Mouse (Mus musculus) CH12.LX (cell line): ENCODE results near the gene Grwd1. TPM values are rescaled to one million over a fixed set of nuclear protein-coding genes. Genes with fewer than 3 reads are reported as not detected.

ENCODE experiments used
- DNase-seq: peaks from one replicate; pipeline ENCODE4 v3.0.0-alpha.2; 2013; ENCODE audit errors: extremely low read depth
- H3K27ac ChIP-seq: 2 replicates; pipeline ENCODE4 v1.5.1; 2012; ENCODE audit warnings: low read depth, mild to moderate bottlenecking, control low read depth, moderate library complexity; ENCODE audit not compliant: insufficient read depth
- H3K27me3 ChIP-seq: replicated peaks from 2 replicates; pipeline ENCODE3; 2012; ENCODE audit warnings: inconsistent platforms
- H3K36me3 ChIP-seq, 2 experiments: replicated peaks in 1 of 2; 2 replicates each; pipeline versions ENCODE3 to v1.6.1; 2012; ENCODE audit warnings: inconsistent platforms in 1 of 2, low read length in 1 of 2, mild to moderate bottlenecking in 1 of 2, mixed read lengths in 1 of 2, moderate library complexity in 1 of 2; ENCODE audit not compliant: control insufficient read depth in 1 of 2, insufficient read depth in 1 of 2
- H3K4me1 ChIP-seq, 2 experiments: 2 replicates each; pipeline ENCODE4 v1.6.1; 2012; ENCODE audit warnings: inconsistent platforms in 1 of 2, moderate library complexity in 1 of 2; ENCODE audit not compliant: insufficient read depth in 2 of 2, control insufficient read depth in 1 of 2
- H3K4me2 ChIP-seq: 2 replicates; pipeline ENCODE4 v1.6.1; 2012; ENCODE audit warnings: low read depth, mild to moderate bottlenecking, control low read depth; ENCODE audit not compliant: poor library complexity, insufficient read depth, severe bottlenecking
- H3K4me3 ChIP-seq, 3 experiments: fragments of 150-350 bp in 1 of 3; sonication (generic) in 1 of 3; replicated peaks in 1 of 3; 2 replicates each; pipeline versions ENCODE3 to v1.5.1; 2011 to 2012; ENCODE audit warnings: low read depth in 2 of 3, low read length in 2 of 3, mild to moderate bottlenecking in 2 of 3, moderate library complexity in 2 of 3, control low read depth in 1 of 3, improper control_type of control experiment in 1 of 3, inconsistent platforms in 1 of 3, mixed read lengths in 1 of 3; ENCODE audit not compliant: poor library complexity in 1 of 3
- H3K79me2 ChIP-seq: replicated peaks from 2 replicates; pipeline ENCODE4 v1.6.1; 2012; ENCODE audit warnings: mild to moderate bottlenecking, moderate library complexity; ENCODE audit not compliant: control insufficient read depth, poor library complexity, insufficient read depth, severe bottlenecking; ENCODE audit errors: extremely low read depth
- H3K9ac ChIP-seq: 2 replicates; pipeline ENCODE4 v1.6.1; 2012; ENCODE audit warnings: low read depth, mild to moderate bottlenecking, control low read depth, moderate library complexity; ENCODE audit not compliant: insufficient read depth
- H3K9me3 ChIP-seq: replicated peaks from 2 replicates; pipeline ENCODE3; 2012; ENCODE audit warnings: low read length, inconsistent platforms, mixed read lengths
- CTCF ChIP-seq, 2 experiments: IDR thresholded peaks in 1 of 2; conservative IDR thresholded peaks in 1 of 2; 2 replicates each; pipeline ENCODE4 v1.5.1; 2011 to 2012; ENCODE audit warnings: low read depth in 2 of 2, low read length in 2 of 2, improper control_type of control experiment in 1 of 2, inconsistent platforms in 1 of 2, mild to moderate bottlenecking in 1 of 2, moderate library complexity in 1 of 2
- NELFE ChIP-seq: IDR thresholded peaks from 2 replicates; pipeline ENCODE4 v1.6.1; 2011; ENCODE audit warnings: low read depth, low read length, improper control_type of control experiment
- TCF12 ChIP-seq: IDR thresholded peaks from 2 replicates; pipeline ENCODE4 v1.6.1; 2014; ENCODE audit warnings: low read depth, mild to moderate bottlenecking, inconsistent platforms, low read length, improper control_type of control experiment
- USF1 ChIP-seq: IDR thresholded peaks from 2 replicates; pipeline ENCODE4 v1.6.1; 2014; ENCODE audit warnings: low read depth, mild to moderate bottlenecking, inconsistent platforms, low read length, improper control_type of control experiment
- dilution Hi-C: fragments of 300-500 bp; cut with MboI; formaldehyde crosslinking; loops from 2 replicates; pipeline ENCODE4 v1.14.3; 2020; ENCODE audit warnings: low sequenced_read_pairs; ENCODE audit not compliant: extremely low pct_unique_long_range_greater_than_20kb, extremely low pct_ligation_motif_present
- in situ Hi-C: fragments of 300-500 bp; cut with MboI; formaldehyde crosslinking; loops from 3 replicates; pipeline ENCODE4 v1.14.3; 2019; ENCODE audit warnings: low sequenced_read_pairs, low pct_ligation_motif_present, low pct_unique_long_range_greater_than_20kb, mixed read lengths
- polyA plus RNA-seq: library from polyadenylated mRNA; unstranded; fragments of >175 nt; gene quantifications from 2 replicates; pipeline ENCODE4 v1.2.1, GENCODE M21; 2012; ENCODE audit warnings: low read depth; ENCODE audit not compliant: insufficient read length
- total RNA-seq, 2 experiments: library from RNA; depleted of rRNA; stranded (reverse); fragments of 300-350 nt in 1 of 2; fragments of >200 nt in 1 of 2; gene quantifications; 2 replicates each; pipeline ENCODE4 v1.2.3; 2012 to 2014

Grwd1 gene
- total and polyA plus RNA-seq, 3 experiments: 83.0 to 108 (median 88.1) TPM

GRCm38 (mm10) chr7:45775237-45775636 is 55.5 kb downstream of the Grwd1 start:
- Histone ChIP-seq H3K9me3 (no peaks in the 10 kb centered on the region), H3K27ac (no peak overlapping the region), H3K4me2 (no peak overlapping the region), H3K36me3 (no peaks in the 10 kb centered on the region), H3K4me3 (no peak overlapping the region), H3K9ac (no peak overlapping the region), H3K79me2 (no peaks in the 10 kb centered on the region), H3K27me3 (peaks cover 43% of the 10 kb centered on the region), H3K4me1 (peaks cover 11 to 20% of the 10 kb centered on the region in 2 experiments; a peak in 3 of 4 replicates)
- dilution Hi-C loops (no loop called here), in situ Hi-C loops (no loop called here)
- DNase-seq: no peak
- TF ChIP-seq USF1 (no peak), TCF12 (no peak), CTCF (conservative IDR thresholded peaks at IDR 0.05 in 1 of 2, IDR thresholded peaks at IDR 0.05 in 1 of 2; ENCODE audit: low read depth in 2 of 2, low read length in 2 of 2) (no peak), NELFE (no peak)

Other genes starting within 250 kb of the Grwd1 start
Only the 20 nearest of the 26 such genes appear.
- gene Mamstr, start 191.0 kb downstream of the Grwd1 start, total RNA-seq (2012; rRNA removed): 0.04 and 0.17 TPM in 2 replicates
- not detected in 2 replicates for gene Mamstr, start 191.0 kb downstream of the Grwd1 start, total RNA-seq (2014; rRNA removed)
- gene Mamstr, start 191.0 kb downstream of the Grwd1 start, polyA plus RNA-seq: 0.16 and 0.31 TPM in 2 replicates
- not detected in 2 replicates for gene Fut2, start 164.6 kb downstream of the Grwd1 start, total RNA-seq (2012; rRNA removed)
- not detected in 2 replicates for gene Fut2, start 164.6 kb downstream of the Grwd1 start, total RNA-seq (2014; rRNA removed)
- gene Fut2, start 164.6 kb downstream of the Grwd1 start, polyA plus RNA-seq: not detected in 2 replicates
- gene Ntn5, start 146.9 kb downstream of the Grwd1 start, total RNA-seq (2012; rRNA removed): 0.08 TPM in 1 of 2 replicates, not detected in the other
- gene Ntn5, start 146.9 kb downstream of the Grwd1 start, total RNA-seq (2014; rRNA removed): not detected in 2 replicates
- 0.57 and 0.63 TPM in 2 replicates for gene Ntn5, start 146.9 kb downstream of the Grwd1 start, polyA plus RNA-seq
- gene Sec1, start 136.5 kb downstream of the Grwd1 start, total RNA-seq (2012; rRNA removed): 0.04 and 0.08 TPM in 2 replicates
- 0.18 and 0.26 TPM in 2 replicates for gene Sec1, start 136.5 kb downstream of the Grwd1 start, total RNA-seq (2014; rRNA removed)
- gene Sec1, start 136.5 kb downstream of the Grwd1 start, polyA plus RNA-seq: 0.33 and 0.46 TPM in 2 replicates
- gene Car11, start 131.1 kb downstream of the Grwd1 start, total RNA-seq (2012; rRNA removed): 0.25 TPM in 1 of 2 replicates, not detected in the other
- gene Car11, start 131.1 kb downstream of the Grwd1 start, total RNA-seq (2014; rRNA removed): not detected in 2 replicates
- gene Car11, start 131.1 kb downstream of the Grwd1 start, polyA plus RNA-seq: 0.61 TPM in 1 of 2 replicates, not detected in the other
- gene Dbp, start 125.9 kb downstream of the Grwd1 start, total RNA-seq (2012; rRNA removed): 7.9 and 8.5 TPM in 2 replicates
- gene Dbp, start 125.9 kb downstream of the Grwd1 start, total RNA-seq (2014; rRNA removed): 11.0 and 12.4 TPM in 2 replicates
- 7.2 and 10.4 TPM in 2 replicates for gene Dbp, start 125.9 kb downstream of the Grwd1 start, polyA plus RNA-seq
- gene Rpl18, start 115.5 kb downstream of the Grwd1 start, total RNA-seq (2012; rRNA removed): 3,614 and 3,766 TPM in 2 replicates
- 3,153 and 3,204 TPM in 2 replicates for gene Rpl18, start 115.5 kb downstream of the Grwd1 start, total RNA-seq (2014; rRNA removed)
- 2,393 and 2,438 TPM in 2 replicates for gene Rpl18, start 115.5 kb downstream of the Grwd1 start, polyA plus RNA-seq
- gene Sphk2, start 112.9 kb downstream of the Grwd1 start, total RNA-seq (2012; rRNA removed): 16.6 and 19.2 TPM in 2 replicates
- gene Sphk2, start 112.9 kb downstream of the Grwd1 start, total RNA-seq (2014; rRNA removed): 7.3 and 9.4 TPM in 2 replicates
- gene Sphk2, start 112.9 kb downstream of the Grwd1 start, polyA plus RNA-seq: 21.8 and 22.4 TPM in 2 replicates
- gene Fam83e, start 109.7 kb downstream of the Grwd1 start, total RNA-seq (2012; rRNA removed): 1.3 and 1.4 TPM in 2 replicates
- 0.13 and 0.39 TPM in 2 replicates for gene Fam83e, start 109.7 kb downstream of the Grwd1 start, total RNA-seq (2014; rRNA removed)
- 0.40 and 0.74 TPM in 2 replicates for gene Fam83e, start 109.7 kb downstream of the Grwd1 start, polyA plus RNA-seq
- gene Spaca4, start 105.1 kb downstream of the Grwd1 start, total RNA-seq (2012; rRNA removed): 0.21 TPM in 1 of 2 replicates, not detected in the other
- gene Spaca4, start 105.1 kb downstream of the Grwd1 start, total RNA-seq (2014; rRNA removed): not detected in 2 replicates
- 0.35 TPM in 1 of 2 replicates, not detected in the other for gene Spaca4, start 105.1 kb downstream of the Grwd1 start, polyA plus RNA-seq
- gene Lmtk3, start 47.2 kb downstream of the Grwd1 start, total RNA-seq (2012; rRNA removed): 0.30 and 0.46 TPM in 2 replicates
- gene Lmtk3, start 47.2 kb downstream of the Grwd1 start, total RNA-seq (2014; rRNA removed): 0.19 TPM in 1 of 2 replicates, not detected in the other
- gene Lmtk3, start 47.2 kb downstream of the Grwd1 start, polyA plus RNA-seq: 0.18 and 0.34 TPM in 2 replicates
- gene Sult2b1, start 46.3 kb downstream of the Grwd1 start, total RNA-seq (2012; rRNA removed): 0.13 and 0.17 TPM in 2 replicates
- not detected in 2 replicates for gene Sult2b1, start 46.3 kb downstream of the Grwd1 start, total RNA-seq (2014; rRNA removed)
- 0.29 TPM in 1 of 2 replicates, not detected in the other for gene Sult2b1, start 46.3 kb downstream of the Grwd1 start, polyA plus RNA-seq
- 59.1 and 64.2 TPM in 2 replicates for gene Cyth2, start 16.4 kb downstream of the Grwd1 start, total RNA-seq (2012; rRNA removed)
- gene Cyth2, start 16.4 kb downstream of the Grwd1 start, total RNA-seq (2014; rRNA removed): 25.6 and 28.7 TPM in 2 replicates
- gene Cyth2, start 16.4 kb downstream of the Grwd1 start, polyA plus RNA-seq: 59.4 and 75.4 TPM in 2 replicates
- gene Kcnj14, start 6.2 kb downstream of the Grwd1 start, total RNA-seq (2012; rRNA removed): 1.5 and 2.1 TPM in 2 replicates
- 1.0 and 1.3 TPM in 2 replicates for gene Kcnj14, start 6.2 kb downstream of the Grwd1 start, total RNA-seq (2014; rRNA removed)
- gene Kcnj14, start 6.2 kb downstream of the Grwd1 start, polyA plus RNA-seq: 3.2 and 3.5 TPM in 2 replicates
- gene Kdelr1, start 41.8 kb upstream of the Grwd1 start, total RNA-seq (2012; rRNA removed): 59.7 and 60.8 TPM in 2 replicates
- 61.5 and 66.9 TPM in 2 replicates for gene Kdelr1, start 41.8 kb upstream of the Grwd1 start, total RNA-seq (2014; rRNA removed)
- gene Kdelr1, start 41.8 kb upstream of the Grwd1 start, polyA plus RNA-seq: 72.8 and 80.5 TPM in 2 replicates
- gene Grin2d, start 47.4 kb upstream of the Grwd1 start, total RNA-seq (2012; rRNA removed): 0.04 TPM in 1 of 2 replicates, not detected in the other
- gene Grin2d, start 47.4 kb upstream of the Grwd1 start, total RNA-seq (2014; rRNA removed): not detected in 2 replicates
- gene Grin2d, start 47.4 kb upstream of the Grwd1 start, polyA plus RNA-seq: 0.07 TPM in 1 of 2 replicates, not detected in the other
- not detected in 2 replicates for gene Syngr4, start 65.8 kb upstream of the Grwd1 start, total RNA-seq (2012; rRNA removed)
- not detected in 2 replicates for gene Syngr4, start 65.8 kb upstream of the Grwd1 start, total RNA-seq (2014; rRNA removed)
- not detected in 2 replicates for gene Syngr4, start 65.8 kb upstream of the Grwd1 start, polyA plus RNA-seq
- gene Tmem143, start 66.0 kb upstream of the Grwd1 start, total RNA-seq (2012; rRNA removed): 9.4 and 14.6 TPM in 2 replicates
- gene Tmem143, start 66.0 kb upstream of the Grwd1 start, total RNA-seq (2014; rRNA removed): 12.8 and 14.2 TPM in 2 replicates
- 7.2 and 8.8 TPM in 2 replicates for gene Tmem143, start 66.0 kb upstream of the Grwd1 start, polyA plus RNA-seq
- 18.8 and 24.7 TPM in 2 replicates for gene Emp3, start 90.5 kb upstream of the Grwd1 start, total RNA-seq (2012; rRNA removed)
- 49.7 and 56.6 TPM in 2 replicates for gene Emp3, start 90.5 kb upstream of the Grwd1 start, total RNA-seq (2014; rRNA removed)
- 125 and 135 TPM in 2 replicates for gene Emp3, start 90.5 kb upstream of the Grwd1 start, polyA plus RNA-seq
- gene Ccdc114, start 93.1 kb upstream of the Grwd1 start, total RNA-seq (2012; rRNA removed): not detected in 2 replicates
- not detected in 2 replicates for gene Ccdc114, start 93.1 kb upstream of the Grwd1 start, total RNA-seq (2014; rRNA removed)
- gene Ccdc114, start 93.1 kb upstream of the Grwd1 start, polyA plus RNA-seq: 0.11 TPM in 1 of 2 replicates, not detected in the other